Mouse (Mus musculus): ENCODE measurements around the gene Trim46.
"Not testable (repeated sequence)": the region's sequence is repeated elsewhere in the genome, so short reads cannot be mapped to it uniquely, and the experiment has no call there.

Gene Trim46

GRCm38 (mm10) chr3:89231772-89232275, 14.3 kb downstream of the Trim46 start:
- no peak for DNase-seq

GRCm38 (mm10) chr3:89231345-89231744, 14.8 kb downstream of the Trim46 start:
- DNase-seq: no peak

- DNase-seq: no peak
Observed at GRCm38 (mm10) chr3:89230561-89230960, 15.5 kb downstream of the Trim46 start.

- no peak for DNase-seq
Observed at GRCm38 (mm10) chr3:89229276-89229675, 16.8 kb downstream of the Trim46 start.

- DNase-seq: no peak
Observed at GRCm38 (mm10) chr3:89228836-89229235, 17.3 kb downstream of the Trim46 start, which contains the start of gene Muc1. Gene Muc1 (plus strand): TSS chr3:89229057.

GRCm38 (mm10) chr3:89228180-89228549, 17.9 kb downstream of the Trim46 start:
- DNase-seq: peak; percentile 83

GRCm38 (mm10) chr3:89227307-89228179, 18.6 kb downstream of the Trim46 start:
- DNase-seq: peak; percentile 63

GRCm38 (mm10) chr3:89226900-89227299, 19.2 kb downstream of the Trim46 start, which contains the start of gene Mtx1:
Gene Mtx1 (minus strand): TSS chr3:89227088.
- DNase-seq: no peak

GRCm38 (mm10) chr3:89226361-89226760, 19.7 kb downstream of the Trim46 start:
- DNase-seq: no peak

- no peak for DNase-seq
Observed at GRCm38 (mm10) chr3:89225918-89226317, 20.2 kb downstream of the Trim46 start.

GRCm38 (mm10) chr3:89225321-89225815, 20.7 kb downstream of the Trim46 start:
- DNase-seq: no peak

- no peak for DNase-seq
Observed at GRCm38 (mm10) chr3:89224796-89225195, 21.3 kb downstream of the Trim46 start.

GRCm38 (mm10) chr3:89221167-89221566, 24.9 kb downstream of the Trim46 start:
- DNase-seq: no peak

GRCm38 (mm10) chr3:89219546-89219945, 26.6 kb downstream of the Trim46 start:
- no peak for DNase-seq

- DNase-seq: no peak
Observed at GRCm38 (mm10) chr3:89218271-89218670, 27.8 kb downstream of the Trim46 start.

GRCm38 (mm10) chr3:89216407-89216806, 29.7 kb downstream of the Trim46 start:
- not testable (repeated sequence) for DNase-seq

GRCm38 (mm10) chr3:89215853-89216252, 30.3 kb downstream of the Trim46 start:
- peak; percentile 83 for DNase-seq

- no peak for DNase-seq
Observed at GRCm38 (mm10) chr3:89214681-89215411, 31.3 kb downstream of the Trim46 start, which contains the start of gene Thbs3. Gene Thbs3 (plus strand): TSS chr3:89215180.

- peak; percentile 89 for DNase-seq
Observed at GRCm38 (mm10) chr3:89213803-89214530, 32.1 kb downstream of the Trim46 start.

- peak; percentile 47 for DNase-seq
Observed at GRCm38 (mm10) chr3:89210731-89211130, 35.4 kb downstream of the Trim46 start.

GRCm38 (mm10) chr3:89210162-89210561, 35.9 kb downstream of the Trim46 start:
- peak; percentile 30 for DNase-seq

GRCm38 (mm10) chr3:89209731-89210130, 36.4 kb downstream of the Trim46 start:
- DNase-seq: peak; percentile 16

GRCm38 (mm10) chr3:89208736-89209135, 37.4 kb downstream of the Trim46 start:
- DNase-seq: no peak
